Mouse (Mus musculus) heart, adult 9 months (tissue): ENCODE data around the gene Rab38.

Source experiments
- DNase-seq, 2 experiments: peaks; one replicate each; pipeline ENCODE4 v3.0.0; 2022; ENCODE audit warnings: low spot score in 2 of 2

The Rab38 gene

DNA sequence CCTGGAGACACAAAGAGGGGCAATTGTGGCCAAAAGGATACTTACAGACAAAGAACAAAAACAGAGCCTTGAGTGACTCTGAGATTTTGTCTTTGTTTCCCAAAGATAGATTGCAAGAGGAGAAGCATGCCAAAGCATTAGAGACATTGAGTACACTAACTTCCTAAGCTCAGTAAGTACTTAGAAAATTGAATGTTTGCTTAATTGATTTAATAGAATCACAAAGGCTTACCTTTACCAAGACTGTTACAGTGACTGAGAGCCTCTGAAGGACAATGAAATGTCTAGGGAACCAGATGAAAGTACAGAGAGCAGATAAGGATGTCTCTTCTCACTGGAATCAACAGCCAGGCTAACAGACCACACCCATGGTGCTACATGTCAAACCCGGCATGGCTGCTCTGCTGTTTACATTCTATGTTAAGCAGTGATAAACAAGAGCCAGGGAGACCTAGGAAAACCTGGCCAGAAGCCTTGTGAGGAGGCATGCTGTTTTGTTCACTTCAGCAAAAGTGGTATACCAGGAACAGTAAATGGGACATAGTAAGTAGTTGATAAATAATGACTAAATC, 97.1 kb downstream of the Rab38 start:
- DNase-seq: no peak

- no peak for DNase-seq
Observed at GRCm38 (mm10) chr7:88536127-88536531, 106.1 kb downstream of the Rab38 start.

- no peak for DNase-seq
Observed at GRCm38 (mm10) chr7:88536743-88537142, 106.7 kb downstream of the Rab38 start.
